Mouse (Mus musculus) frontal cortex, postnatal 25 days (tissue): ENCODE measurements around the gene Reps2.
A peak's percentile ranks its signal among the peaks of the same experiment; 100 is the strongest.

ENCODE experiments used
- DNase-seq, 2 experiments: peaks; one replicate each; pipeline ENCODE4 v3.0.0; 2022; ENCODE audit warnings: low spot score in 2 of 2

The Reps2 gene

DNA sequence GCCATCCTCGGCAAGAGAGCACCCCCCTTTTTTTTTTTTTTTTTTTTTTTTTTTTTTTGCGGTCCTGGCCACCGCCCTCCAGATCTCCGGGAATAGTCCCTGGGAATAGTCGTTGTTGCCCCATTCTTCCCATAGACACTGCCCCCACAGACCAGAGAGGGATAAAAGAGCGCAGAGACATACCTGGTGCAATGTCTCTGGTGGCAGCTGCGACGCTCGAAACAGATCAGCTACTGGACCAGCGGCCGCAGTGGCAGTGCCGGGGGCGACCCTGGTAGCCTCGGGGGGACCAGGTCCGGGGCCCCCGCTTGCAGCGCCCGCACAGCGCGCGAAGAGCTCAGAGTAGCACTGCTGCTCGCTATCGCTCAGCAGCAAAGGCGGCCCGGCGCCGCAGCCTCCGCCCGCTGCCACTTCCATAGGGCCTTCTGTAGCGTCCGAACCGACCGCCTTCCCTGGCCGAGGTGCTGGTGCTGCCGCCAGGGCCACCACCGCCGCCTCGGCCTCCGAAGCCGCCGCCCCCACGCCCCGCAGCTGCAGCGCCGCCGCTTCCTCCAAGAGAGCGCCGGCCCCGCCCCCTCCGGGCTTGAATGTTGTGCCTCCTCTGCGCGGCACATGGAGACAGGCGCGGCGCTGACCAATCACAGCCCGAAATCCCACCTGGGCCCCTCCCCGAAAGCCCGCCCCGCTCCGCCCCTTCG, at the start of gene Reps2:
Gene Reps2, minus strand, starts transcription at position 559 of the 698 bp plus-strand sequence.
- peak; percentile 36 to 52 for DNase-seq

DNA sequence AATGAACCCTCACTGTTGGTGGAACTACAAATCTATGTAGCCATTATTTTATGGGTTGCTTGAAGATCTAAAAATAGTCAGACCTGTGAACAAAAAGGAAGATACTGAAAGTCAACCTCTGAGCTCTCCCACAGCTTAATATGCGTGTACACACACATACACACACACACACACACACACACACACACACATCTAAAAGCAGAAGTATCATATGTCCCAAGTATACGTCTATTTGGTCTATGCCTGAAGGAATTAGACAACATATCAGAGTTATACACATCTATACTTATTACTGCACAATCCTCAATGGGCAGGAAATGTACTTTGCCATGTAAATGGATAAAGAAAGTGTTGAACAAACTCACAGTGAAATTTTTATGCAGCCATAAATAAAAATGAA, 47.8 kb upstream of the Reps2 start:
- DNase-seq = no peak

DNA sequence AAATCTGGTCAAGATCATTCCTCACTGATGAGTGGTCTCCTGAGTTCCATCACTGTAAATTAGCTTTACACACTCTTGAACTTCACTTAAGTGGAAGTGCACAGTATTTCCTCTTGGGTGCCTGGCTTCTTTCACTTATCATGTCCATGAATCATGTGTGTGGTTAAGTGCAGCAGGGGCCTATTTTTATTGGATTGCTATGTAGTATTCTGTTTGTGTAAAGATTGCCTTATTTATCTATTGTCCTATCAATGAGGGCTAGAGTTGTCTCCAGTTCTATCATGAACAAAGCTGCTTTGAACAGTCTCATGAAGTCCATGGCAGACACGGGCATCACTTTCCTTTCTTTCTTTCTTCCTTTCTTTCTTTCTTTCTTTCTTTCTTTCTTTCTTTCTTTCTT, 41.9 kb upstream of the Reps2 start:
- no peak for DNase-seq

DNA sequence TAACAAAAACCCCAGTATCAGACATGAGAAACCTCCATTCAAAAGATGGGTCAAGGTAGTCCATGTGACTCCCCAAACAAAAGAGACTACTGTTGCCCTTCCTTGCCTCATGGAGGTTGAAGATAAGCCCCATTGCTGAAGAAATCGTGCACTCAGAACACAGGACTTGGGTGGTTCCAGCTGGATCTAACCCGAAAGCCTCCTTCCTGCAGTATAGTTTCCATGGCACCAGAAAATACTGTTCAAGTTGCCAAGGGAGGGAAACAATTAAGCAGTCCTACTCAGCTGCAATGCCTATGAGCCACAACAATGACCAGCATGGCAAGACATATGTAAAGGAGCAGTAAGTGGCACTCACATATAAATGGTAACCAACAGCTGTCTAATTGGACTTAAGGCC, 36.1 kb upstream of the Reps2 start:
- no peak for DNase-seq

DNA sequence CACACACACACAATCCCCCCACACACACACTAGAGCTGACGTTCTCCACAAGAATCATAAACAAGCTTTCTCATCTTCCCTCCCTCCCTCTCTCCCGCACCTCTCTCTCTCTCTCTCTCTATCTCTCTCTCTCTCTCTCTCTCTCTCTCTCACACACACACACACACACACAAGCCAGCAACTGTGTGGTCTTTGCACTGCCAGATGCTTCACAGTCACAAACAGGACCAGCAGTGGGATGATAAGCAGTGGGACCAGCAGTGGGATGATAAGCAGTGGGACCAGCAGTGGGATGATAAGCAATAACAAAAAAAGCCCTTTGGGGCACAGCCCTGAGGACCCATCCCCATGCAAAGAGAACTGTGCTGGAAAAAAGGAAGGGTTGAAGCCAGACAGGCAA, 35.4 kb upstream of the Reps2 start:
- no peak for DNase-seq

DNA sequence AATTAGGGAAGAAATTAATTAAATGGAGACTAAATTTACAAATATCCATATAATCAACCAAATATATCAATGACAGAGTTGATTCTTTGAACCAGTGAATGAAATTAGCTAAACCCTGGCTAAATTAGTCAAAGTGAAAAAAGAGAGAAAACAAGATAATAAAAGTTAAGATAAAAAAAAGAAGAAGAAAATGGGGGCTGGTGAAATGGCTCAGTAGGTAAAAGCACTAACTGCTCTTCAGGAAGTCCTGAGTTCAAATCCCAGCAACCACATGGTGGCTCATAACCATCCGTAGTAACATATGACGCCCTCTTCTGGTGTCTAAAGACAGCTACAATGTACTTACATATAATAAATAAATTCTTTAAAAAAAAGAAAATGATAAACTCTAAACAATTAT, 22.7 kb upstream of the Reps2 start:
- DNase-seq = no peak

DNA sequence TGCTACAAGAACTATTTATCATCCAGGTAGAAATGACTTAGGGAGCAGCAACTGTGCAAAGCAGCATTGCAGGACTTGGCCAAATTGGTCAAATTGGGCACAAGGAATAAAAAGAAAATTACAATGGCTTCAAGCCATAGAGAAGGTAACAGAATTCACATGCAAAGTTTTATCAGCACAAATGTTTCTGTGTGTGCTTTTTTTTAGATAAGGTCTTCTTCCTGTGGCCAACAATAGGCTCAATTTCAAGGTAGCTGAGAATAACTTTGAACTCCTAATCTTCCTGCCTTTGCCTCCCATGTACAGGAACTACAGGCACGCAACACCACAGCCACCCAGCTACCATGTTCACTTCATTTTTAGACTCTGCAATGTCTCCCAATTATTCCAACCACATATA, 16.7 kb upstream of the Reps2 start:
- no peak for DNase-seq

DNA sequence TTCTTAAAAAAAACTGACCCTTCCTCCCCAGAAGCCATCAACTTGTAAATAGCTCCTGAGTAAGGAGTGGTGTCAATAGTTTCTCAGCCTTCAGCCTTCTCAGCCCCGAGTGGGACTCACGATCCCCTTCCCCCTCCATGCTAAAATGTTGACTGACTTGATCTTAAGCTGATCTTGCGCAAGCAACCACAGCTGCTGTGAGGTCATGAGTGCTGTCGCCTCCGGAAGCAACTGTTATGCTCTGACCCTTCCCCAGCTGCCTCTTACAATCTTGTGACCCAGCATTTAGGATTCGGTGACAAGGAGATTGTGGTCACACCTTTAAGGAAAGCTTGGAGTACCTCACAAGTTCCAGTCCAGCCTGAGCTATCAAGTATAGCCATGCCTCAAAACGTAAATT, 10.1 kb upstream of the Reps2 start:
- no peak for DNase-seq

DNA sequence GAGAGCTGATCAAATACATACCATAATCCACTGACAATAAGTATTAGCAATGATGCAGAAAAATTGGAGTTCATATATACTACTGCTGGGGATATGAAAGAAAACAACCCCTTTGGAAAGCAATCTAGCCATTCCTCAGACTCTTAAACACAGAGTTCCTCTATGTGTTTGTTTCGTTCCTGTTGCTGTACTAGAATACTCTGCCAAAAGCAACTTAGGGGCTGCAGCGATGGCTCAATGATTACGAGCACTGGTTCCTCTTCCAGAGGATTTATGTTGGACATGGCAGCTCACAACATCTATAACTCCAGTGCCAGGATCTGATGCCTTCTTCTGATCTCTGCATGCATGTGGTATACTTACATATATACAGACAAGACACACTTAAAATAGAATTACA, 9.0 kb upstream of the Reps2 start:
- DNase-seq = no peak

DNA sequence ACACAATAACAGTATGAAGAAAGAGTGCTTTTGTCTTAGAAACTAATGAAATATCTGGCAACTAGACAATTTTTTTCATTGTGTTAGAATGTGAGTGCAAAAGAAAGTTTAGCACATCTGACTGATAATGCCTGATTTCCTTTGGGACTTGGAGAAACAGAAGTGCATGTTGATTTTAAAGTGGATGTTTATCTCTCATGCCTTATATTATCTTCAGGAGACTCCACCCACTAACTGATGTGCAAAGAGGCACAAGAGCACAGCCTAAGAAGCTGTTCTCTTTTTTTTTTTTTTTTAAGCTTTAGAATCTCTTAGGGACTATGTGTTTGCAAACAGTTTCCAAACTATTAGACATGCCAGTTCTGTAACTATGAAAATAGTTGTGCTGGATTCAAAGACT, 7.7 kb upstream of the Reps2 start:
- DNase-seq = no peak

DNA sequence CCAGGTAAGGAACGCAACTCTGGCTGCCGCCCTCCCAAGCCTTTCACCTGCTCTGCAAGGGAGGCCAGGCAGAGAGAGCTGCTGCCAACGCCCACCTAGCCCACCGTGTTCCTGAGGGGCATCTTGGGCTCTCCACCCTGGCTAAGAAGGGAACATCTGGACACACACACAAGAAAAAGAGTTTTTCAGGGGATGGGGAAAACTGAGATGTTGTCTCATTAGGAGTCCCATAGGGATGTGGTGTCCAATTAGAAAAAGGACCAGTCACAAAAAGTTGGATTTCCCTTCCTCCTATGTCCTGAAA, 292 bp upstream of the Reps2 start:
- DNase-seq = no peak

DNA sequence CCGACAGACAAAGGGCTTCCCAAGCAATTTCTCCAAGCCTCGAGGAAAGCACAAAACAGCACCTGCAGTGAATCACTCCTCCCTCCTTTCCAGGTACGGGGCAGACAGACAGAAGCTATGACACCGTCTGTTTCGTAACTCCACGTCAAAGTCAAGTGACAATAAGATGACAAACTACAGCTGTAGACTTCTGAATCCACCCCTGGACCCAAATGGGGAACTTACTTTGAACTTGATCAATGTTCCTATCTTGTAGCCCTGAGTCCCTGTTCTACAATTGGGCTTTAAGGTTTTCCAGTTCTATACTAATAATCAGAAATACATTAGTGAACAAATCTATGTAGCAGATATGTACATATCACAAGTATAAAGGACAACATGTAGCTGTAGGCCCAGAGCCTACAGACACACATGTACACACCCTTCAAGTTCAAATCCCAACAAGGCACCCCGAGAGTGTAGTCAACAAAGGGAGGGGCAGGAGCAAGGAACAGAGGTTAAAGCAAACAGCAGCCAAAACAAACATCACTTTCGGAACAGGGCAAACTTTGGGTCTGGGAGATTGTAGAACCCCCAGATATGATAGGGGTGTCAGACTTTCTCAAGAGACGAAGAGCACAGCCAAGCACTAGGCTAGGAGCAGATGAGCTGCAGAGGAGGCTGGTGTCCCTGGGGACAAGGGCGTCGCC, 903 bp downstream of the Reps2 start:
- no peak for DNase-seq

DNA sequence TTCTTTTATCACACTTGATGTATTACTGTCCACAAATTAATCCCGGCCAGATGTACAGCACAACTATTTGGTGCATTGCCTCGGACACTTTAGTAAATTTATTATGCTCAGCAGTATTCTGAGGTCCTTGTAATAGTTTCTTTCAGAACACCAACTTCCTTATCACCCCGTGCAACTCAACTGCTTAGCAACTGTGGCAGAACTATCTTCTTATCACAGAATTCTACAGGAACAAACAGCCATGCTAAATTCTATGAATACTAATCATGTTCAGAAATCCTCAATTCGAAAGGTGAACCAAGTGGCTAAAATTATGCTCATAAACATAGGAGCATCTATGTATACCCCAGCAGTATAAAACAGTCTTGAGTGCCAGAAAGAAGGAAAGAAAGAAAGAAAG, 1.7 kb downstream of the Reps2 start:
- DNase-seq = no peak

DNA sequence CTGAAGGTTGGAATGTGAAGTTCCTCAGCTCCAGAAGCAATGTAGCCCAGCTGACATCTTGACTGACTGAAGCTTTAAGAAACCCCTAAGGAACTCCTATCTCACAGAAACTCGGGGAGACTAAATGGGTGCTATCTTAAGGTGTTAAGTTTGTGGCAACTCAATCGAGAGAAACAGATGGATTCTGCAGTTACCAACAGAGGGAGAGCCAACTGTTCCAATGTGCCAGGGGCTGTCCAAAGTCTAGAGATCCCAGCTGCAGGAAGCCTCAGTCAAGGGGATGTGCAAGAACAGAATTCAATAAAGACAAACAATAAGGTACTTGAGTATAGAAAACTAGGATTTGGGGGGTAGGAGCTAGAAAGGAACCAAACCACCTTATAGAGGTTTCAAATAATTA, 8.3 kb downstream of the Reps2 start:
- DNase-seq = no peak

DNA sequence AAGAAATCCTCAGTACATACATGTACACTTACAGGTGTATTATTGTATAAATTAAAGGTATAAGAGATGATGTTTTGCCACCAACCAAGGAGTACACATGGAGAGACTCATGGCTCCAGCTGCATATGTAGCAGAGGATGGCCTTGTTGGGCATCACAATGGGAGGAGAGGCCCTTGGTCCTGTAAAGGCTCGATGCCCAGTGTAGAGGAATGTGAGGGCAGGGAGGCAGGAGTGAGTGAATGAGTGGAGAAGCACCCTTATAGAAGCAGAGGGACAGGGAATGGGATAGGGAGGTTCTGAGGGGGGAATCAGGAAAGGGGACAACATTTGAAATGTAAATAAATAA, 21.4 kb downstream of the Reps2 start:
- DNase-seq = no peak

DNA sequence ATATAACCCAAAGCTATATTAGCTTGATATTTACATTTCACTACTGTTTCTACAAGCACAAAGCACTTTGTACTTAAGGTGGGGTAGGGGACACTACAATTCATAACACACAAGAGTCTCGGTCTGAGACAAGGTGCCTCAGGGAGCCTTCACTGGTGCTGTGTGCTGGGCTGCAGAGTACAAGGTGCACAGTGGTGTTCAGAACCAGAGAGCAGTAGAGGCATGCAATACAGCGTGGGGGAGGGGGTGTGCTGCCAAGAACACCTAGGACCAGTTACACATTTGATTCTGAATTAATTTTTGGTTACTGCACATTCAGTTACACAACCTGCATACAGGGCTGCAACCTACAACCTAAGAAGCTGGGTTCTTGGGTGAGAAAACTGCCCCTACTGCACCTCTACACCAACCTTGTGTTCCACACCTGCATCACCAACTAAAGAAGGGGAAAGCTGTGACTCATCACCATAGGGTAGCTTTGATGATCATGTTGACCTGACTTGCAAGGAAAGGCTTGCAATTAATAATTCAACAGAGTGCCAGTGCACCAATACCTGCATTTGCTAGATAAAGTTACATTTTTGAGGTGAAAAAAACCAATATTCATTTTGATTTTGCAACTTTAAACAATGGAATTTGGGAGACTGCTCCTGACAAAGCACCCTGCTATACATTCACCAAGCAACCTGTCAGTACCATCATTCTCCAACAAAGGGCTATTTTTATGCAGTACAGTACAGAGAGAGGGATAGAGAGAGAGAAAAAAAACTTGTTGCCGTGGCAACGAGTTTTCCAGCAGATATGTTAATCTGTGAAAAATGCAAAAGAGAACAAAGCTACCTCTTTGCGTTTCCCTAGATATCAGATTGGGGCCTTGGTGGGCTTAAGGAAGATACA, 22.0 kb downstream of the Reps2 start:
- DNase-seq = no peak

DNA sequence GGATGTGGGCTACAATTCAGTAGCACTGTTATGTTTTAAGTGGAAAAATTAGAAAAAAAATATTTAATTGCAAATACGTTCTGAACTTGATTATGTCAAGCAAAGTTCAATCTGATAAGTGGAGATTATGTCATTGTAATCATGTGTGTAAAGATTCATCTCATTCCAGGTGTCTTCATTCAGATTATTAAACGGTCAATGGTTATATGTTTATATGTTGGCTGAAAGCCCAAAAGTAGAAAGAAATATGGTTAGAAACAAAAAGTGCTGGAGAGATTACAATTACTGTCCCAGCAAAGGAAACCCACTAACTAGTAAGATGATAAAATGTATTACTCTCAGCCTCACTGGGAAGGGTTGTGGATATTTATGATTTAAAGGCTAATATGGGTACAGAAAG, 23.7 kb downstream of the Reps2 start:
- DNase-seq = no peak

DNA sequence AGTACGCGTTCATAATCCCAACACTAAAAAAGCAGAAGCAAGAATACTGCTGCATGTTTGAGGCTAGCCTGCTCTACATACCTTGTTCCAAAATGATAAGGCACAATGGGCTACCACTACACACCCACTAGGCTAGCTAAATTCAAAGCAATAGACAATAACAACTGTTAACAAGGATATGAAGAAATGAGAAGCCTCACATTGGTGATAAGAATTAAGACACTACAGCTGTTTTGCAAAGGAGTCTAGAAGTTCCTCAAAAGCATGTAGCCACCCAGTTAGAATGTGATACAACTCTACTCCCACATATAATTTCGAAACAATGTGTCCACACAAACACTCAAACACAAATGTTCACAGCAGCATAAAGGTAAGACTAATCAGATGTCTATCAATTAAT, 24.9 kb downstream of the Reps2 start:
- DNase-seq = no peak

DNA sequence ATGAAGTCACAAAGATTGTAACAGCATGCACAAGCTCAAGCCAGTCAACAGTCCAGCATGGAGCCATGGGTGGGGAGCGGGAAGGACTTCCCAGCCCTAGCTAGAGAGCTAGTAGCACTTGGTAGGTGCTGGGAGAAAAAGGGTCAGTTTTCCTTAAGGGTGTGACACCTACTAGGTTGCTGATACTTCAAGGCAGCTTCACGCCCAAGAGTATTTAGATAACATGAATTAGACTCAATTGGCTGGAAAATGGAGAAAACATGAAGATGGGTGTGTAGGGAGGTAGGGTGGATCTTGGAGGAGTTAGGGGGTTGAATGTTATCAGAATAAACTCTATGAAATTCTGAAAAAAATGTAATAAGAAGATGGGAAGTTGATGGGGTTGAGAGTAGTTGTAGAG, 37.3 kb downstream of the Reps2 start:
- no peak for DNase-seq

DNA sequence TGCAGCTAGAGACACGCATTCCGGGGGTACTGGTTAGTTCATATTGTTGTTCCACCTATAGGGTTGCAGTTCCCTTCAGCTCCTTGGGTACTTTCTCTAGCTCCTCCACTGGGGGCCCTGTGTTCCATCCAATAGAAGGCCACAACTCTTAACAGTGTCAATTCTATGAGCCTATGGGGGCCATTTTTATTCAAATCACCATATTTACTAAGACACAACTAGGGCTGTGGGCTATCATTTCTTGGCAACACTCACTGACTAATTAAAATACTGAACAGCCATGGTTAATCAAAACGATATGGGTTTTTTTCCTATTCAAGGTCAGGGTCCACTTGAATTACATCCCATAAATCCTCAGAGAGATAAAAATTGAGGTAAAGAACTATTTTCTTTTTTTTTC, 43.8 kb downstream of the Reps2 start:
- DNase-seq = no peak

DNA sequence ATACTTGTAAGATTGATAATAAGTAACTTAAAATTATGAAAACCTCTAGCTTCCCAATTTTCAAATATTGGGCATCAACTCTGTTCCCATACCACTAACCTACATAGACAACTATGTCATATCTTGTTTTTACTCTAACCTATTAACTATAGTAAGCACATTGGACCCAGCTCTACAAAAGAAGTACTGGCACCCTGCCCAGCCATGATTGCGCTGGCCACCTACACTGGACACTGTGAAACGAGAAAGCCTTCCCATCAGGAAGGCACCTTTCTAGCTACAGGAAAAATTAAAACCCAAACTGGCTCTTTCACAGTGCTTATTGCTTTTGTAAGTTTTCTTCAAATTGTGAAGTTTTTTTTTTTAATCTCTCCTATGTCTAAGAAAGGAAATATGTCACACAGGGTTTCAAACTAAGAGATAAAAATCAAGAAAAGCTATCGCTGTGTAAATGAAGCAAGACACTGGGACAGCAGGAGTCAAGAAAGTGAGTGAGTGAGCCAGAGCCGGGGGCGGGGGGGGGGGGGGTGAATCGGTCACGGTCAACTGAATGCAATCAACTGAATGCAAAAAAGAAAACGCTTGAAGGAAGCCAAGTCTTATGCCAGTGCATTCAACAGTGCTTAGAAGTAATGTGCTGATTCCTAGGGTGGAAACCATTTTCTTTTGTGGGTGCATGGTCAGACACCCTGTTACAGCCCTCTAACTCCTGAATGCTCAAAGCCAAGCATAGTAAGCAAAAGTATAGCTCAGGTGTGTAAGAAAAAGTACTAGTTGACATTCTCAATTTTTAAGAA, 52.2 kb downstream of the Reps2 start:
- DNase-seq = no peak

DNA sequence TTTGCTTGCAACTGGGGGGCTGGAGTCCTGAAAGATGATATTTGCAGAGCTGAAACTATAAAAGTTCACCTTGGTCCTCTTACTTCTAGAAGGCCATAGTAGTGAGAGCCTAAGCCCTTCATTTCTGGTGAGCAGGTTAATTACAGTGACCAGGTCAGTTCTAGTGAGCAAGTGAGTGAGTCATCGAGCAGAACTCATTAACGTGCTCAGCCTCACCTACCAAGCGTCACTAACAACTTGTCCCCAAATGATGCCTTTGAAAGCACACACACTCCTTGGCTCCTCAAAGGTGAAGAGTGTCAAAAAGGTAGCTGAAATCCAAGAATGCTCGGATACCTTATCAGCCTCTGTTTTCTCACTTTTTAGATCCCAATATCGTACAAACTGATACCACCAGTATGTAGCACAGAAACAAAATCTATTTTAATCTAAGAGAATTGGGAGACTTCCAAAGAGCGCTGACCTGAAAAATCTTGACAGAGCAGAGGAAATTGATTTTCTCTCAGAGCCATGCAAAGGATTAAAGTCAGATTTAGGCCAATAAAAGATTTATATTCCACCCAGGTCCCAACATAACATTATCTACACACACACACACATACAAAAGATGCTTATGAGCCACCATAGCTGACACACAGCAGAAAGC, 53.2 kb downstream of the Reps2 start:
- DNase-seq = no peak
